Mouse (Mus musculus) kidney, embryonic 14.5 days (tissue): ENCODE data around the gene Prickle3. TPM values are rescaled to one million over a fixed set of nuclear protein-coding genes. Genes with fewer than 3 reads are reported as not detected.

Experiments used
- ATAC-seq: fragments of 200-750 bp; cut with Nextera tagmentation; 2 replicates; pipeline ENCODE4 v1.8.0; 2017; ENCODE audit warnings: moderate number of reproducible peaks, mild to moderate bottlenecking, moderate TSS enrichment, moderate library complexity; ENCODE audit not compliant: low FRiP score, low TSS enrichment
- H3K27ac ChIP-seq: fragments of 300-500 bp; sonication (generic); 2 replicates; pipeline ENCODE4 v1.5.1; 2014; ENCODE audit warnings: low read depth, mild to moderate bottlenecking, low read length, moderate library complexity, mixed read lengths
- H3K27me3 ChIP-seq: fragments of 300-500 bp; sonication (generic); 2 replicates; pipeline ENCODE4 v1.6.1; 2014; ENCODE audit warnings: mild to moderate bottlenecking, low read length; ENCODE audit not compliant: control insufficient read depth, insufficient read depth
- H3K36me3 ChIP-seq: fragments of 300-500 bp; sonication (generic); 2 replicates; pipeline ENCODE4 v1.6.1; 2014; ENCODE audit warnings: low read length, mixed read lengths; ENCODE audit not compliant: control insufficient read depth, insufficient read depth
- H3K4me1 ChIP-seq: fragments of 300-500 bp; sonication (generic); 2 replicates; pipeline ENCODE4 v1.6.1; 2014; ENCODE audit warnings: low read length, mixed read lengths; ENCODE audit not compliant: control insufficient read depth, insufficient read depth
- H3K4me2 ChIP-seq: fragments of 300-500 bp; sonication (generic); replicated peaks from 2 replicates; pipeline ENCODE4 v1.6.1; 2014; ENCODE audit warnings: low read depth, mild to moderate bottlenecking, low read length
- H3K4me3 ChIP-seq: fragments of 300-500 bp; sonication (generic); 2 replicates; pipeline ENCODE4 v1.5.1; 2014; ENCODE audit warnings: mild to moderate bottlenecking, low read length
- H3K9ac ChIP-seq: fragments of 300-500 bp; sonication (generic); 2 replicates; pipeline ENCODE4 v1.6.1; 2014; ENCODE audit warnings: low read depth, mild to moderate bottlenecking, low read length, moderate library complexity
- H3K9me3 ChIP-seq: fragments of 300-500 bp; sonication (generic); 2 replicates; pipeline ENCODE4 v1.6.1; 2016; ENCODE audit warnings: low read length; ENCODE audit not compliant: control insufficient read depth
- WGBS: fragments of 180-500 bp; shearing (Covaris S2); extraction: QIAGEN DNeasy Blood & Tissue Kit; methylation state at CpG from one replicate; pipeline ENCODE4 v1.1.7; 2014; 5-methylcytosine and 5-hydroxymethylcytosine counted together
- polyA plus RNA-seq: library from polyadenylated mRNA; unstranded; fragments of >200 nt; fragmentation: Nextera tagmentation; extraction: Ambion mirVana; gene quantifications from 2 replicates; pipeline ENCODE4 v1.2.1, GENCODE M21; 2014

The Prickle3 gene
- polyA plus RNA-seq, 1 experiment from 2014 or later: 9.7 TPM

DNA sequence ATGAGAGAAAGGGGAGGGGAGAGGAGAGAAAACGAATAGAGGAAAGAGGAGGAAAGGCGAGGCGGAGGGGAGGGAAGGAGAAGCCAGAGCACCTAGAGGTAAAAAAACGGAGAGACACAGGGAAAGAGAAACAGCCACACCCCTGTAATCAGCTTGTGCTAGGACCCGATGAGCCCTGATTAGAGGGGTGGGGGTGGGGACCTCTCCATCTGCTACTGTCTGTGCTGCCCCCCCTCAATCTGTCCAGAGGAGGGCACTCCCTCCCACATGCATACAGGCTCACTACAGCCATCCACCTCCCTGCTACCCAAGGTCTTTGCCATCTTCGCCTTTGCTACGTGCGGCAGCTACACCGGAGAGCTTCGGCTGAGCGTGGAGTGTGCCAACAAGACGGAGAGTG is 16.3 kb upstream of the Prickle3 start:
- Histone ChIP-seq H3K9me3 (no peaks in the 10 kb centered on the region), H3K36me3 (no peaks in the 10 kb centered on the region), H3K4me1 (no peaks in the 10 kb centered on the region), H3K4me2 (no peak overlapping the region), H3K27ac (no peak overlapping the region), H3K27me3 (peaks cover 5% of the 10 kb centered on the region; the same call in 1 of the 2 replicates), H3K9ac (no peak overlapping the region), H3K4me3 (no peak overlapping the region)
- no peak for ATAC-seq
- 54% methylated on average over 12 of the region's 12 CpGs for WGBS

GRCm38 (mm10) chrX:7645349-7645748 is 11.7 kb upstream of the Prickle3 start:
- no peaks in the 10 kb centered on the region for H3K27me3 ChIP-seq
- WGBS: 21% methylated on average over 5 of the region's 5 CpGs

GRCm38 (mm10) chrX:7648671-7649304 is 8.3 kb upstream of the Prickle3 start:
- Histone ChIP-seq H3K4me2 (peak overlapping the region; percentile 51), H3K27ac (peak overlapping the region; percentile 65; the same call in 1 of the 2 replicates), H3K9me3 (no peaks in the 10 kb centered on the region), H3K36me3 (no peaks in the 10 kb centered on the region), H3K27me3 (no peaks in the 10 kb centered on the region), H3K9ac (peak overlapping the region; percentile 73), H3K4me1 (no peaks in the 10 kb centered on the region), H3K4me3 (peak overlapping the region; percentile 47)
- ATAC-seq: peak; percentile 98
- 30% methylated on average over 25 of the region's 25 CpGs for WGBS

More at GRCm38 (mm10) chrX:7645349-7645748, 11.7 kb upstream of the Prickle3 start:
- no peaks in the 10 kb centered on the region for H3K9me3 ChIP-seq
- no peaks in the 10 kb centered on the region for H3K4me1 ChIP-seq
- H3K4me2 ChIP-seq: no peak overlapping the region
- H3K36me3 ChIP-seq: no peaks in the 10 kb centered on the region
- no peak overlapping the region for H3K4me3 ChIP-seq
- no peak overlapping the region for H3K27ac ChIP-seq
- ATAC-seq: no peak
- H3K9ac ChIP-seq: no peak overlapping the region

- Histone ChIP-seq H3K4me3 (peak overlapping the region; percentile 48), H3K9me3 (no peaks in the 10 kb centered on the region)
- 28% methylated on average over 15 of the region's 15 CpGs for WGBS
Measured at GRCm38 (mm10) chrX:7658031-7658784, 1.1 kb downstream of the Prickle3 start.

DNA sequence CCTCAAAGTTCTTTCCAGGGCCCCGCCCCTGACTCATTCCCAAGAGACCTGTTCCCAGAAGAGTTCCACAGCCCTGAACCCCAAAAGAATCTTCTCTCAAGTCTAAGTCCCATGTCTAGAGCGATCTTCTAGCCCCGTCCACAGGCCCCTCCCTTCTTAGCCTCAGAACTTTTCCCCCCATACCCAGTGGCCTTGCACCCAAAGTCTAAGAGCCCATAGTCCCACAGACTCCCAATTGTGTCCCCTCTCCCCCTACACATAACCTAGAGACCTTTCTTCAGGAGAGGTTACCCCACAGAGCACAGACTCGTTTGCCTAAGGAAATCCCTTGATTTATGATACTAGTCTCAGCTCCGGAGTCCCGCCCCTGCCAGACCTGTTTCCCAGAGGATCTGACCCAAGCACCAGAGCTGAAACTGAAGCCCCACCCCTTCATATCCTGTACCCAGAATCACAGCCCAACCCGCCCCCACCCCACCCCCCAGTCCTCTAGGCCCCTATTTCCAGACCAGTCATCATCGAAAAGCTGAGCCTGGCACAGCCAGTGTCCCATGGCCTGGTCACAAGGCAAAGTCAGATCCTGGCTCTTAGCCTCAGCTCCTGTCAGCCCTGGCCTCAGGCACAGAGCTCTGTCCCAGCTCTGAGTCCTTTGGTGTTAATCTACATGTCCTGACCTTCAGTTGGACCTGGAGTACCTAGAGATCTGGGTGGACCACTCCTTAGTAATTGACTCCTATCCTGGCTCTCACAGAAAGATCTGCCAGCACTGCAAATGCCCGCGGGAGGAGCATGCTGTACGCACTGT is 1.9 kb downstream of the Prickle3 start:
- WGBS: 45% methylated on average over 11 of the region's 11 CpGs
- ATAC-seq: peak; percentile 60
- peak overlapping the region; percentile 48; the same call in 1 of the 2 replicates for H3K4me3 ChIP-seq
- H3K4me1 ChIP-seq: peaks cover 2% of the 10 kb centered on the region; the same call in 1 of the 2 replicates
- H3K9me3 ChIP-seq: no peaks in the 10 kb centered on the region
- H3K36me3 ChIP-seq: no peaks in the 10 kb centered on the region
- peak overlapping the region; percentile 52 for H3K4me2 ChIP-seq
- H3K27ac ChIP-seq: peak overlapping the region; percentile 74; the same call in 1 of the 2 replicates
- H3K9ac ChIP-seq: 0 out of 2 replicates have a peak overlapping the region, but pooled peaks have one; percentile 44
- no peaks in the 10 kb centered on the region for H3K27me3 ChIP-seq

More at GRCm38 (mm10) chrX:7658031-7658784, 1.1 kb downstream of the Prickle3 start:
- ATAC-seq: peak; percentile 83
- Histone ChIP-seq H3K27me3 (no peaks in the 10 kb centered on the region), H3K4me2 (peak overlapping the region; percentile 52), H3K9ac (peak overlapping the region; percentile 44; the same call in 1 of the 2 replicates), H3K4me1 (peaks cover 2% of the 10 kb centered on the region; the same call in 1 of the 2 replicates), H3K36me3 (no peaks in the 10 kb centered on the region), H3K27ac (peak overlapping the region; percentile 74; the same call in 1 of the 2 replicates)

DNA sequence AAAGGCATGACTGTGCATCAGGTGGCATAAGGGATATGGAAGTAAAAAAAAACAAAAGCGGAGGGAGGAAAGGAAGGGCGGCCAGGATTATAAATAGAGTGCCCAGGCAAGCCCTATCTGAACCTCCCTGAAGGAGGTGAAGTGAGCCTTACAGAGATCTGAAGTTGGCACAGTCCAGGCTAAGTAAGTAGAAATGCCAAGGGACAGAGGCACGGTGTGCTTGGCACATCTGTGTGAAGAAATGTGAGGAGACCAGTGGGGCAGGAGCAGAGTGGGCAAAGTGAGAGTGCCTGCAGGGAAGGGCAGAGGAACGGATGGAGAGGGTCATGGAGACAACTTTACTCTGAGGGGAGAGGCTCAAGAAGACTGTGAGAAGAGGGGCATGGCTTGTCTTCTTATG is 4.0 kb downstream of the Prickle3 start:
- Histone ChIP-seq H3K27ac (no peak overlapping the region), H3K4me1 (peaks cover 2% of the 10 kb centered on the region; the same call in 1 of the 2 replicates), H3K9ac (no peak overlapping the region), H3K4me2 (no peak overlapping the region), H3K9me3 (no peaks in the 10 kb centered on the region), H3K36me3 (peaks cover 4% of the 10 kb centered on the region; the same call in 1 of the 2 replicates), H3K4me3 (no peak overlapping the region), H3K27me3 (no peaks in the 10 kb centered on the region)
- WGBS: 78% methylated on average over 4 of the region's 4 CpGs
- no peak for ATAC-seq

DNA sequence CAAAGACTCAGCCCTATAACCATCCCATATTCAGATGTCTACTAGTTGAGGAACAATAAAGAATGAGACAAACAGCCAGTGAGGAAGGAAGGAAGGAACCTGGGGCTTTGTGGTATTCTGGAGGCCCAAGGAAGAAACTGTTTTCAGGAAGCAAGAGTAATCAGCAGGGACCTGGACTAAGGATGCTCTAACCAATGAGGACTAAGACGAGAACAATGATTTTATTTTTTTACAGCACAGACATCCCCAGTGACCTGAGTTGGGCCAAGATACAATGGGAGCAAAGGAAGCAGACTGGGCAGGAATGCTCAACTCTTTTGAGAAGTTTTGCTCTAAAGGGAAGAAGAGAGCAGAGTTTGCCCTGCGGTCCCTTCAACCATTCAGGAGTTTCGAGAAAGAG is 5.9 kb downstream of the Prickle3 start:
- Histone ChIP-seq H3K27ac (no peak overlapping the region), H3K9ac (no peak overlapping the region), H3K4me3 (no peak overlapping the region), H3K27me3 (no peaks in the 10 kb centered on the region), H3K36me3 (peaks cover 10% of the 10 kb centered on the region; the same call in 1 of the 2 replicates), H3K9me3 (no peaks in the 10 kb centered on the region), H3K4me2 (no peak overlapping the region), H3K4me1 (peaks cover 2% of the 10 kb centered on the region; the same call in 1 of the 2 replicates)
- WGBS: 79% methylated on average over 3 of the region's 3 CpGs
- no peak for ATAC-seq

DNA sequence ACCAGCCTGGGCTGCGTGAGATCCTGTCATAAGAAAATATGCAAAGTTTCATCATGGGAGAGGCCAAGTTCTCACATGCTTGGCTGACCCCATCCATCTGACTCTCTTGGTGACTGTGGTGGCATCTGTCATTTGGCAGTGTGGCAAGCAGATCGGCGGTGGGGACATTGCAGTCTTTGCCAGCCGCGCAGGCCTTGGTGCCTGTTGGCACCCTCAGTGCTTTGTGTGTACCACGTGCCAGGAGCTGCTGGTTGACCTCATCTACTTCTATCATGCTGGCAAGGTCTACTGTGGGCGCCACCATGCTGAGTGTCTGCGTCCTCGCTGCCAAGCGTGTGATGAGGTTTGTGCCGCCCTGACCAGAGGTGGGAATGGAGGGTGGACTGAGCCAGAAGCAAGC is 7.7 kb downstream of the Prickle3 start:
- 88% methylated on average over 11 of the region's 11 CpGs for WGBS
- H3K27me3 ChIP-seq: no peaks in the 10 kb centered on the region
- no peak overlapping the region for H3K4me2 ChIP-seq
- no peak overlapping the region for H3K4me3 ChIP-seq
- no peak overlapping the region for H3K27ac ChIP-seq
- H3K36me3 ChIP-seq: peaks cover 13% of the 10 kb centered on the region; the same call in 1 of the 2 replicates
- ATAC-seq: no peak
- no peak overlapping the region for H3K9ac ChIP-seq
- H3K9me3 ChIP-seq: no peaks in the 10 kb centered on the region
- H3K4me1 ChIP-seq: no peaks in the 10 kb centered on the region
